Mouse (Mus musculus): ENCODE data around the gene Rcan2.

Gene Rcan2

GRCm38 (mm10) chr17:44023842-44024241 lies 222.7 kb downstream of the Rcan2 start:
- no peak for DNase-seq (ENCODE audit: low read depth)

- DNase-seq (ENCODE audit: low read depth) = no peak
These were observed 223.9 kb downstream of the Rcan2 start for GRCm38 (mm10) chr17:44025011-44025410.

- DNase-seq (ENCODE audit: low read depth) = no peak
These were observed 224.8 kb downstream of the Rcan2 start for GRCm38 (mm10) chr17:44025935-44026334.

- no peak for DNase-seq (ENCODE audit: low read depth)
These were observed 225.2 kb downstream of the Rcan2 start for GRCm38 (mm10) chr17:44026378-44026777.

- no peak for DNase-seq (ENCODE audit: low read depth)
These were observed 225.6 kb downstream of the Rcan2 start for GRCm38 (mm10) chr17:44026786-44027185.

GRCm38 (mm10) chr17:44027311-44027710 lies 226.2 kb downstream of the Rcan2 start:
- no peak for DNase-seq (ENCODE audit: low read depth)

GRCm38 (mm10) chr17:44029616-44030015 lies 228.5 kb downstream of the Rcan2 start:
- DNase-seq (ENCODE audit: low read depth) = no peak

GRCm38 (mm10) chr17:44030776-44031587 lies 229.8 kb downstream of the Rcan2 start:
- no peak for DNase-seq (ENCODE audit: low read depth)

- no peak for DNase-seq (ENCODE audit: low read depth)
These were observed 233.9 kb downstream of the Rcan2 start for GRCm38 (mm10) chr17:44035005-44035404.

- DNase-seq (ENCODE audit: low read depth) = peak; percentile 3
These were observed 237.5 kb downstream of the Rcan2 start for GRCm38 (mm10) chr17:44038656-44039055.

- no peak for DNase-seq (ENCODE audit: low read depth)
These were observed 239.3 kb downstream of the Rcan2 start for GRCm38 (mm10) chr17:44040449-44040848.

GRCm38 (mm10) chr17:44042301-44042700 lies 241.2 kb downstream of the Rcan2 start:
- DNase-seq (ENCODE audit: low read depth) = no peak

- DNase-seq (ENCODE audit: low read depth) = no peak
These were observed 241.7 kb downstream of the Rcan2 start for GRCm38 (mm10) chr17:44042861-44043260.

GRCm38 (mm10) chr17:44053427-44053826 lies 252.3 kb downstream of the Rcan2 start:
- no peak for DNase-seq (ENCODE audit: low read depth)

- DNase-seq (ENCODE audit: low read depth) = no peak
These were observed 256.0 kb downstream of the Rcan2 start for GRCm38 (mm10) chr17:44057123-44057522.

- DNase-seq (ENCODE audit: low read depth) = no peak
These were observed 257.0 kb downstream of the Rcan2 start for GRCm38 (mm10) chr17:44058145-44058544.

- no peak for DNase-seq (ENCODE audit: low read depth)
These were observed 259.6 kb downstream of the Rcan2 start for GRCm38 (mm10) chr17:44060781-44061180.

- DNase-seq (ENCODE audit: low read depth) = no peak
These were observed 260.2 kb downstream of the Rcan2 start for GRCm38 (mm10) chr17:44061289-44061890.

- DNase-seq (ENCODE audit: low read depth) = no peak
These were observed 267.7 kb downstream of the Rcan2 start for GRCm38 (mm10) chr17:44068876-44069275.

GRCm38 (mm10) chr17:44071680-44072079 lies 270.5 kb downstream of the Rcan2 start:
- DNase-seq (ENCODE audit: low read depth) = no peak

- no peak for DNase-seq (ENCODE audit: low read depth)
These were observed 274.4 kb downstream of the Rcan2 start for GRCm38 (mm10) chr17:44075601-44076000.

GRCm38 (mm10) chr17:44076051-44076680 lies 275.0 kb downstream of the Rcan2 start:
- DNase-seq (ENCODE audit: low read depth) = peak; percentile 81
